Mouse (Mus musculus) heart, adult 2 months (tissue): Measurements from ENCODE around the gene Snd1. TPM values are rescaled to one million over a fixed set of nuclear protein-coding genes. Genes with fewer than 3 reads are reported as not detected.
A peak's percentile ranks its signal among the peaks of the same experiment; 100 is the strongest.

Experiments used
- DNase-seq, 2 experiments: peaks; one replicate each; pipeline ENCODE4 v3.0.0; 2021
- H3K27ac ChIP-seq: fragments of 200-600 bp; 2 replicates; pipeline ENCODE4 v1.8.1; 2022
- H3K27me3 ChIP-seq: fragments of 200-500 bp; 2 replicates; pipeline ENCODE4 v1.6.1; 2012; ENCODE audit warnings: mild to moderate bottlenecking, low read length, inconsistent platforms, mixed read lengths; ENCODE audit not compliant: control insufficient read depth, insufficient read depth
- H3K36me3 ChIP-seq: fragments of 200-500 bp; 2 replicates; pipeline ENCODE4 v1.6.1; 2012; ENCODE audit warnings: low read length, inconsistent platforms; ENCODE audit not compliant: control insufficient read depth, insufficient read depth
- H3K4me1 ChIP-seq: fragments of 200-500 bp; 2 replicates; pipeline ENCODE4 v1.6.1; 2011; ENCODE audit warnings: low read length; ENCODE audit not compliant: control insufficient read depth, insufficient read depth
- H3K4me3 ChIP-seq: fragments of 200-600 bp; 2 replicates; pipeline ENCODE4 v1.8.1; 2022
- H3K79me2 ChIP-seq: fragments of 200-500 bp; replicated peaks from 2 replicates; pipeline ENCODE4 v1.6.1; 2012; ENCODE audit warnings: mild to moderate bottlenecking, inconsistent platforms, low read length, moderate library complexity, mixed read lengths; ENCODE audit not compliant: control insufficient read depth, insufficient read depth
- H3K9ac ChIP-seq: fragments of 200-500 bp; 2 replicates; pipeline ENCODE4 v1.6.1; 2012; ENCODE audit warnings: low read depth, mild to moderate bottlenecking, control low read depth, inconsistent platforms, low read length, mixed read lengths
- CTCF ChIP-seq: fragments of 200-600 bp; IDR thresholded peaks from 2 replicates; pipeline ENCODE4 v1.8.1; 2022; ENCODE audit warnings: antibody characterized with exemption, mild to moderate bottlenecking, moderate library complexity
- EP300 ChIP-seq: fragments of 200-500 bp; IDR thresholded peaks from 2 replicates; pipeline ENCODE4 v1.6.1; 2011; ENCODE audit warnings: low read depth, low read length, control low read depth; ENCODE audit not compliant: insufficient read depth
- POLR2A ChIP-seq: fragments of 200-500 bp; IDR thresholded peaks from 2 replicates; pipeline ENCODE4 v1.6.1; 2011; ENCODE audit warnings: mild to moderate bottlenecking, low read depth, low read length, control low read depth; ENCODE audit not compliant: insufficient read depth
- WGBS: fragments of 180-500 bp; shearing (Covaris S2); methylation state at CpG from one replicate; pipeline ENCODE4 v1.1.7; 2018; 5-methylcytosine and 5-hydroxymethylcytosine counted together
- intact Hi-C: fragments of 180-260 bp; cut with DNase I; formaldehyde crosslinking; loops from one replicate; pipeline ENCODE4 v1.15.1; 2025
- polyA plus RNA-seq: library from polyadenylated mRNA; depleted of rRNA; stranded (reverse); fragments of >200 nt; gene quantifications from 2 replicates; pipeline ENCODE4 v1.2.3, GENCODE M21; 2012
- total RNA-seq, 2 experiments: library from RNA; stranded (reverse); gene quantifications; 2 replicates each; pipeline ENCODE4 v1.2.3; 2021

Gene Snd1
- total and polyA plus RNA-seq, 3 experiments: 39.9 to 74.1 (median 62.4) TPM

DNA sequence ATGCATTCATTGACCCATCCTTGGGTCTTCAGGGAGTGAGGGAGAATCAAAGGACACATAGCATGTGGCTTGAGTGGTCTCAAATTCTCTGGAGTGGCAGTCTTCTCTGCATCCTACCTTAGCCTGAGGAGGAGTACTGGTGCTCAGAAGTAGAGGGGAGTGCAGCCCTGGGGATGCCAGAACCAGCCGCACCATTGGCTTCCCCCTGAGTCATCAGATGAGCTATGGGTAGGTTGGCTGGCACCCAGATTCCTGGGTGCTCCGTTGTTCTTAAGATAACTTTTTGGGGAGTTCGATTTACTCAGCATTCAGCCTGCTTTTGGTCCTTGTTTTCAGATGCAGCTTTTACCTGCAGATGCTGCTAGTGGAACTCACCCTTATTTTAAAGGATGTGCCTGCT lies 366.6 kb downstream of the Snd1 start:
- Histone ChIP-seq H3K79me2 (no peaks in the 10 kb centered on the region), H3K4me1 (peaks cover 6% of the 10 kb centered on the region), H3K36me3 (no peaks in the 10 kb centered on the region), H3K27me3 (no peaks in the 10 kb centered on the region), H3K27ac (no peak overlapping the region), H3K4me3 (no peak overlapping the region), H3K9ac (no peak overlapping the region)
- intact Hi-C loops: no loop called here
- DNase-seq: no peak
- TF ChIP-seq EP300 (no peak), CTCF (no peak), POLR2A (no peak)
- 75% methylated on average over 3 of the region's 3 CpGs for WGBS

- no peak overlapping the region for H3K27ac ChIP-seq
- TF ChIP-seq CTCF (no peak), EP300 (no peak)
- peaks cover 8% of the 10 kb centered on the region for H3K4me1 ChIP-seq
- no peak for DNase-seq
- H3K36me3 ChIP-seq: no peaks in the 10 kb centered on the region
- no peak overlapping the region for H3K9ac ChIP-seq
- H3K27me3 ChIP-seq: no peaks in the 10 kb centered on the region
- intact Hi-C loops: no loop called here
- H3K4me3 ChIP-seq: no peak overlapping the region
- 71% methylated on average over 4 of the region's 4 CpGs for WGBS
- no peaks in the 10 kb centered on the region for H3K79me2 ChIP-seq
These were observed 367.7 kb downstream of the Snd1 start for GRCm38 (mm10) chr6:28842375-28843276.

GRCm38 (mm10) chr6:28845610-28846009 lies 370.7 kb downstream of the Snd1 start:
- TF ChIP-seq EP300: no peak
- no peak for TF ChIP-seq CTCF
- TF ChIP-seq POLR2A: no peak
- intact Hi-C loops: no loop called here
- peaks cover 7% of the 10 kb centered on the region for H3K4me1 ChIP-seq

GRCm38 (mm10) chr6:28847616-28848015 lies 372.7 kb downstream of the Snd1 start:
- Histone ChIP-seq H3K79me2 (no peaks in the 10 kb centered on the region), H3K9ac (no peak overlapping the region), H3K27me3 (no peaks in the 10 kb centered on the region), H3K27ac (no peak overlapping the region), H3K36me3 (no peaks in the 10 kb centered on the region), H3K4me1 (peaks cover 7% of the 10 kb centered on the region), H3K4me3 (no peak overlapping the region)
- intact Hi-C loops: no loop called here
- 45% methylated on average over 6 of the region's 6 CpGs for WGBS
- TF ChIP-seq POLR2A (no peak), CTCF (no peak), EP300 (no peak)
- peak in 1 of 2 experiments; percentile 20 for DNase-seq

More at GRCm38 (mm10) chr6:28845610-28846009, 370.7 kb downstream of the Snd1 start:
- WGBS: 39% methylated on average over 4 of the region's 4 CpGs
- Histone ChIP-seq H3K36me3 (no peaks in the 10 kb centered on the region), H3K27ac (no peak overlapping the region), H3K9ac (no peak overlapping the region), H3K4me3 (no peak overlapping the region), H3K79me2 (no peaks in the 10 kb centered on the region), H3K27me3 (no peaks in the 10 kb centered on the region)
- no peak for DNase-seq

DNA sequence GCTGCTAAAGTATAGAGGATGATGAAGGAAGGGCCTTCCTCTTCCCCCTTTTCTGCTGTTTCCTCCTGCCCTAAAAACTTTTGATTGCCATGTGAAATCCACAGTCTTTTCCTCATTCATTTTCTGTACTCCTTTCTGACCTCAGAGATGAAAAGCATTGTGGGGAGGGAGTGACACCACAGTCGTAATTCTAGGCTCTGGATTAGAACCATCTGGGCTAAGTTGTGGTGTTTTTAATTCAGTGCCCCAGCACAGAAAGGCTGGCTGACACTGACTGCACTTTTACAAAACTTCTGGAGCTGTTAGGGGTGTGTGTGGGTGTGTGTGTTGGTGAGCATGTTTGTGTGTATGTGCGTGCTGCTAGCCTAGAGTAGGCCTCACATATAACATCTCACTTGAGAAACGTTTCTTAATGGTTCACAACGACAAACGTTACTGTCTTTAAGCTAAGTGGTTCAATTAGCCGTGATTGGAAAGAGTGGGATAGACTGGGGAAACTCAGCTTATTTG lies 373.4 kb downstream of the Snd1 start:
- intact Hi-C loops: no loop called here
- no peak for DNase-seq
- Histone ChIP-seq H3K36me3 (no peaks in the 10 kb centered on the region), H3K4me1 (peaks cover 7% of the 10 kb centered on the region), H3K9ac (no peak overlapping the region), H3K27me3 (no peaks in the 10 kb centered on the region), H3K27ac (no peak overlapping the region), H3K4me3 (no peak overlapping the region), H3K79me2 (no peaks in the 10 kb centered on the region)
- no peak for TF ChIP-seq CTCF
- TF ChIP-seq EP300: no peak
- TF ChIP-seq POLR2A: no peak
- 88% methylated on average over 6 of the region's 6 CpGs for WGBS

- intact Hi-C loops: no loop called here
- DNase-seq: no peak
- Histone ChIP-seq H3K79me2 (no peaks in the 10 kb centered on the region), H3K4me3 (no peak overlapping the region), H3K36me3 (no peaks in the 10 kb centered on the region), H3K9ac (no peak overlapping the region), H3K27me3 (no peaks in the 10 kb centered on the region), H3K27ac (no peak overlapping the region), H3K4me1 (peaks cover 7% of the 10 kb centered on the region)
- WGBS: 85% methylated on average over 9 of the region's 9 CpGs
- no peak for TF ChIP-seq POLR2A
These were observed 374.0 kb downstream of the Snd1 start for GRCm38 (mm10) chr6:28848891-28849290.
